Mouse (Mus musculus) gastrocnemius, adult 2 months (tissue): ENCODE measurements around the gene Csf1. TPM values are rescaled to one million over a fixed set of nuclear protein-coding genes. Genes with fewer than 3 reads are reported as not detected.

ENCODE experiments used
- DNase-seq: peaks from one replicate; pipeline ENCODE4 v3.0.0; 2022
- H3K27ac ChIP-seq: fragments of 200-600 bp; 2 replicates; pipeline ENCODE4 v1.8.1; 2022; ENCODE audit warnings: mild to moderate bottlenecking
- H3K4me3 ChIP-seq: fragments of 200-600 bp; 2 replicates; pipeline ENCODE4 v1.8.1; 2022; ENCODE audit warnings: mild to moderate bottlenecking, moderate library complexity
- CTCF ChIP-seq: fragments of 200-600 bp; IDR thresholded peaks from 2 replicates; pipeline ENCODE4 v1.8.1; 2022; ENCODE audit warnings: antibody characterized with exemption, mild to moderate bottlenecking, moderate library complexity
- intact Hi-C: fragments of 180-260 bp; cut with DNase I; formaldehyde crosslinking; loops from one replicate; pipeline ENCODE4 v1.15.1; 2025
- total RNA-seq, 2 experiments: library from RNA; stranded (reverse); gene quantifications; 2 replicates each; pipeline ENCODE4 v1.2.3; 2021

The Csf1 gene
- total RNA-seq, 2 experiments from 2014 or later = 7.9 to 8.5 TPM

DNA sequence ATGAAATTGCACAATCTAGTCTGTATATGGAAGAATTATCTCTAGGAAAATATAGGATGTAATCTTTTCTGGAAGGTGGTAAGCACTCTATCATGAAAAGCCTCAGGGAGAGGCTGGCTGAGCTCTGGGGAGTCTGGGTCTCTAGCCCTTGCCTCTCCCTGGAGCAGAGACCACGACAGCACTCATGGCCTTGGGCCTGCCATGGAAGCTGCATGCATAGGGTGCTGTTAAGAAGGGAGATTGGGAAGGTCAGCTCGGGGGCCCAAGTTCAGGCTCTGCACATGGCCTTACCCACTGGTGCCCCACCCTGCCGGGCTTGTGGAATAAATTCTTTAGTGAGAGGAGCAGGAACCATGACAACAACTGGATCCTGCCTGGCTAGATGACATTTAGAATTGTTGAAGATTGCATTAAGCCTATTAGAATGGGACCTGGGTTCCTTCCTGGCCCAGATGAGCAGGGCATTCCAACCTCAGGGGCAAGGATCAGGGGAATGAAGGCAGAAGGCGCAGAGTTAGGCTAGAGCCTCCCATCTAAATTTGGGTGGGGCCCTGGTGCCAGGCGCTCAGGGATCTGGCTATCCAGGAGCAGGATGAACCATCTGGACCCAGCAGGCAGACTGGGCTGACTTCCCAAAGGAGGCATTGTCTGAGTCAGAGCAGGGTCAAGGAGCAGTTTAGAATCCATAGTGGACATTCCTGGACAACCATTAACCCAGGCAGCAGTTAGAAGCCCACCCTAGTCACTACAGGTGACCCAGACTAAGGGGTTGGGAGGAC, 4.4 kb downstream of the Csf1 start:
- intact Hi-C loops = loop anchor here (2.0 kb wide), 2 partner anchors 59 to 107 kb away; partner anchors contain the start of gene Ahcyl1
- peak overlapping the region; percentile 98 for H3K4me3 ChIP-seq
- DNase-seq = peak; percentile 12
- no peak for TF ChIP-seq CTCF
- peak overlapping the region; percentile 97 for H3K27ac ChIP-seq

DNA sequence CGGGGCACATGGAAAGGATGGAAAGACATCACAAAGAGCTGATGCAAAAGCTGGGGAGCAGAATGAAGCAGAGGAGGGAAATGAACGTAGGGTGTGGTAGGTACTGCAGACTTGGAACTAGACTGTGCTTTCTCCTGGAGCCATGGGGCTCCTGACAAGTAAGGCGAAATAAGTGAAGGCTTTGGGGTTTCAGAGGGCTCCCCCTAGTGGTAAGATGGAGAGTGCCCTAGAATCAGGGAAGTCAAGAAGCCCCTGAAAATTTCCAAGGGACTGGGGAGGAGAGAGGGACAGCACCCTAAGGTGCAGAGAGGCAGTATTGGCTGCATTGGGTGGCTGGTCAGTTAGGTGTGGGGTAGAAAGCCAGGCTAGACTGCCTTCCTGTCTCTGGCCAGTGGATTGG, 5.6 kb downstream of the Csf1 start:
- intact Hi-C loops = loop anchor here (2.0 kb wide), 1 partner anchor 58 kb away; the partner anchor contains the start of gene Ahcyl1

DNA sequence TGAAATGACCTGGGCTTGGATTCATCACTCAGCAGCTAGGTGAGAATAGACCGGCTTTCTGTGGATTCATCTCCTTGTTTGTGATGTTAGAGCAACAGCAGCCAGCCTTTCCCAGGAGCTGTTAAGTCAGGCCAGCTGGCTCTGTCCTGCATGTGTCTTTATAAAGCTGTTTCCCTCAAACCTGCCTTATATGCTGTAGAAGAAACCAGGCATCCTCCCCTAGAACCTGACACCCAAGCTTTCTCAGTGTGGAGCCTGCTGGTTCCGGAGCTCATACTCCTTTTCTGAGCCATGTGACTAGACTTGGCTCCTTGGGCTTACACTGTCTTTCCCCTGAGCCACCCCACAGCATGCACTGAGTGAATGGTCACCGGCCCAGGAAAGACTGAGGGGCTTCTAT, 8.7 kb downstream of the Csf1 start:
- peak overlapping the region; percentile 34 for H3K4me3 ChIP-seq
- no peak for DNase-seq
- H3K27ac ChIP-seq = peak overlapping the region; percentile 70
- intact Hi-C loops = no loop called here
- no peak for TF ChIP-seq CTCF

More for the DNA sequence above, 5.6 kb downstream of the Csf1 start:
- Histone ChIP-seq H3K27ac (peak overlapping the region; percentile 8; the same call in 1 of the 2 replicates), H3K4me3 (no peak overlapping the region)
- peak; percentile 96 for TF ChIP-seq CTCF
- peak; percentile 62 for DNase-seq

DNA sequence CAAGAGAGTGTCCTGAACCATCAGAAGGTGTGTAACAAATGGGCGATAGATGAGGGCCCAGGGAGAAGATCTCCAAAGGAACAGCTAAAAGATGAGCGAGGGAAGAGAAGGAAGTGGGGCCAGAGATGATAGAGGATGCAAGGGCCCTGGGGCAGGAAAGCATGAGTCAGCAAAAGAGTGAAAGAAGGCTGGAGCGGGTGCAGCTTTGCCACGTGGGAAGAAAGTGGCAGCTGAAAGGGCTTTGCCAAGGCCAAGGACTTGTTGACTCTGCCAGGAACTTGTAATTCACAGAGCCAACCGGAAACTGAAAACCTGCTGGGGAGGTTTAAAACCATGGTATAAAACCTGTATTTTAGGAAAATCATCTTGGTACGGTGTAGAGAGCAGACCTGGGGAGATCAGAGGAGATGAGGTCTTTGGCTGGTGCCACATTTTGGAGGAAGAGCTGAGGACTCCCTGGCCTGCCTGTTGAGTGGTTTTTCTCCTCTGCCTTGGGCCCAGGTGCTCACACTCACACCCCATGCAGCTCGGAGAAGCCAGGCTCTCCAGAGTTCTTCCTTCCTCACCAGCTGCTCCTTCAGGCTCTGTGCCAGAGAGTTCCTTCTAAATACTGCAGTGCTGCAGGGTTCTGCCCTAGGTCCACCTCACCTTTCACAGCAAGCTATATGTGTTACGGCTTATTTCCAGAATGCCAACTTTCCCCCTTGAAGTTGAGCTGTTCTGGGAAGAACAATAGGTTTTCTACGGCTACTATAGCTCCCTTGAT, 9.3 kb downstream of the Csf1 start:
- no peak for TF ChIP-seq CTCF
- intact Hi-C loops = no loop called here
- peak; percentile 55 for DNase-seq
- Histone ChIP-seq H3K27ac (peak overlapping the region; percentile 70), H3K4me3 (peak overlapping the region; percentile 34)

DNA sequence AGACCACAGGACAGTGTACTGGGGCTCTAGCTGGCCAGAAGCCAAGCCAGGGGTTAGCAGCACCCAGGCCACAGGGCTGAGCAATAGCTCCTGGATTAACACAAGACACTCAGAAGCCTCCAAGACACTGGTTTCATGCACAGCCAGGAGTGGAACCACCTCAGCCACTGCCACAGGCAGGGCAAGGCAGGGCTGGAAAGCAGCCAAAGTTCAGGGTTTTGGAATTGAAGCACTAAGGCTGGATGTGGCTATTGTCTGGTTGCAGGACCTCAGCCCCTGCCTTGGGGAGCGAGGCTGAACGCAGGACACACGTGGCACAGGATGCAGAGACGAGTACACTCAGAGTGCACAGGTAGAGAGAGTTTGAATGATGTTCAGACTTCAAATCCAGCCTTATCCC, 10.8 kb downstream of the Csf1 start:
- Histone ChIP-seq H3K27ac (no peak overlapping the region), H3K4me3 (no peak overlapping the region)
- no peak for TF ChIP-seq CTCF
- DNase-seq = no peak
- intact Hi-C loops = no loop called here

DNA sequence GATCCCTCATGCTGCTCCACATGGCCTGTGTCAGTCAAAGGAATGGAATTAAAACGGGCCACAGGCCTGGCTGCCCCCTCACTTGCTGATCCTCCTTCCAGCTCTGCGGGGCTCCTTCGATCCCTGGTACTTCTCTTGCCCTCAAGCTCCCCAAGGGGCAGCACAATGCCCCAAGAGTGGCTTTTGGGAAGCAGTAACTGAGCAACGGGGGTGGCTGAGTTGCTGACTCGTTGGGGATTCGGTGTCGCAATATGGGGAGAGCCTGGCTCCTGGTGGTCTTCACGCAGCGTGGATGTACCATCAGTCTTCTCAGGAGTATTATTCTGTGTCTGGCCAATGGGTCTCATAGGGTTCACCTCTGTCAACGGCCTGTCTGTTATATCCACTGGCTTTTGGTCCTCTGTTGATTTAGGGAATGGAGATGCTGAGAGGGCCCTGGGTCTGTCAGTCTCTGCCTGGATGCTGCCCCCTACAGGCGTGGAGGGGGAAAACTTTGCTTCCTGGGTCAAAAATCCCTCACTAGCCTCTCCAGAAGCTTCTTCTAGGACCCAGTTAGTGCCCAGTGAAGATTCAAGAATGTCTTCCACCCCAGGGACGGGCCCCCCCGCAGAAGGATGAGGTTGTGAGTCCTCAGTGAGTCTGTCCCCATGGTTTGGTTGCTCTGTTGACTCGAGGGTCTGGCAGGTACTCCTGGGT, 11.9 kb downstream of the Csf1 start:
- Histone ChIP-seq H3K27ac (no peak overlapping the region), H3K4me3 (no peak overlapping the region)
- TF ChIP-seq CTCF = peak; percentile 49
- no peak for DNase-seq
- intact Hi-C loops = no loop called here

DNA sequence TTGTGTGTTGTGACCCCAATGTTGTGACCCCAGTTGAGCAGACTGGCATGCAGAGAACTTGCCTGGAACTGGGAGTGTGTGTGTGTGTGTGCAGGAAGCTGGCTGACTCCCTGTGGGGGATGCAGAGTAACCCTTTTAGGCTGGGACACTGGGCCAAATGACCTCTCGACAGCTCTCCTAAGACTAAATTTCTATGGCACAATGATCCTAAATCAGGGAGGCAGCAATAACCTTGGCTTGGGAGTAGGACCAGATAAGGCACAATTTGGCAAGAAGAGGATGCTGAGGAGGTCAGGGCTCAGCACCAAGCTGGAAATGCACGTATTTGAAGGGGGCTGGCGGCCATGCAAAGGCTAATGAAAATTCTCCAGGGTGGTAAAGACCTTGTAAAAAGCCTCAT, 14.2 kb downstream of the Csf1 start:
- intact Hi-C loops = no loop called here
- Histone ChIP-seq H3K27ac (no peak overlapping the region), H3K4me3 (no peak overlapping the region)
- no peak for DNase-seq
- TF ChIP-seq CTCF = no peak

DNA sequence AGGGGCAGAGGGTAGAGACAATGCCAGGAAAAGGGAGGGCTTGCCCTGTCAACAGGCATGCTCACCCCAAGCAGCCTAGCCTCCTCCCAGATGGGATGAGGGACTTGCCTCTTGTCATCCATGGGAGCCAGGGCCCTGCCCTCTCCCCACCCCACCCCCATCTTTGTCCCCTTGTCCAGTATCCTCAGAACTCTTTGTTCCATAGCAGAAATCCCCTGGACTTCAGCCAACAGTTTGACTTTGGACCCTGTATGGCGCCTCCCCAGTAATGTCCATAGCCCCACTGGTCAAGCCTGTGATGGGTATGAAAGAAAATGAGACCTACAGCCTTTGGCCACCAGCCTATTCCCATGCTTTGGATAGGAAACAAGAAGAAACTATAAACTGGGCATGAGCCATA, 16.6 kb downstream of the Csf1 start:
- no peak for DNase-seq
- intact Hi-C loops = no loop called here
- TF ChIP-seq CTCF = no peak
- H3K27ac ChIP-seq = peak overlapping the region; percentile 74
- H3K4me3 ChIP-seq = no peak overlapping the region

DNA sequence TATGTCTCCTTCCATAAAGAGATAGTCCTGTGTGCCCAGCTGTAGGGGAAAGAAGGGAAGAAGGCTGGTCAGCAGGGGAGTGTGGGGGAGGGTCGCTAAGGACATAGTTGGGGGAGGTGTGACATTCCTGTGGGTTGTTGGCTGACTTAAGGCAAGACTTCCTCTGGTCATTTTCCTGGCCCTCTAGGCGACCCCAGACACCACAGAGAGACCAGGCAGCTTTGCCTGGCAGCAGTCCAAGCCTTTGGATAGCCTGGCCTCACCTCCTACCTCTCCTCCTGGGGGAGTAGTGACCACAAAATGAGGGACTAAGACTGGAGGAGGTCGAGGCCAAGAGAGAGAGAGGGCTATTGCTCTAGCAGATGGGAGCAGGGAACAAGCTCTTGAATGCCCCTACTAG, 17.2 kb downstream of the Csf1 start:
- DNase-seq = no peak
- Histone ChIP-seq H3K4me3 (no peak overlapping the region), H3K27ac (peak overlapping the region; percentile 74)
- no peak for TF ChIP-seq CTCF
- intact Hi-C loops = no loop called here

DNA sequence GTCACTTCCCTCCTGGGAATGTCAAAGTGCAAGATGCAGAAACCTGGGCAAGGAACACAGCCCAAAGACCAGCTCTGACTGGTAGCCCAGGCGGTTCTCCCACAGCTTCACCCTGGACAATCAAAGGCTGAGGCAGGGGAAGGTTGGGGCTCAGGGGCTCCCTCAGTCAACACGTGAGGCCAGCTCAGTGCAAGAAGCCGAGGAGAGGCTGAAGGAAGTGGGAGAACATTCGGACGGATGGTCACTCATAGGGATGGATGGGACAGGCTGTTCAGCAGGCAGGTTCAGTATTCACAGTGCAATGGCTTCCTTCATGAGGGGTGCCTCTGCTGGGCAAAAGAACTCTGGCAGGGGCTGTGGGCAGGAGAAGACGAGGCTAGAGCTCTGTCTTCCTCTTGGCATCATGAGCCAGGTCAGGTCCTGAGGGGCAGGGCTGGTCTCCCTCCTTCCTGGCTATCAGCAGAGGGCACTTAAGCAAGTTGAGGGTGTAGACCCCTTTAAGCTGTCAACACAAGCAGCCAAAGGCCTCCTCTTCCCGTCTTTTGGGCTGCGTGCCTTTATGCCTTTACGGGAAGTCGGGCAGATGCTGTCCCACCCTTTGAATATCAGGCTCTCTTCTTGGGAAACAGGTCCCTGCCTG, 18.1 kb downstream of the Csf1 start:
- no peak overlapping the region for H3K4me3 ChIP-seq
- intact Hi-C loops = no loop called here
- no peak for TF ChIP-seq CTCF
- peak overlapping the region; percentile 74 for H3K27ac ChIP-seq
- DNase-seq = no peak

DNA sequence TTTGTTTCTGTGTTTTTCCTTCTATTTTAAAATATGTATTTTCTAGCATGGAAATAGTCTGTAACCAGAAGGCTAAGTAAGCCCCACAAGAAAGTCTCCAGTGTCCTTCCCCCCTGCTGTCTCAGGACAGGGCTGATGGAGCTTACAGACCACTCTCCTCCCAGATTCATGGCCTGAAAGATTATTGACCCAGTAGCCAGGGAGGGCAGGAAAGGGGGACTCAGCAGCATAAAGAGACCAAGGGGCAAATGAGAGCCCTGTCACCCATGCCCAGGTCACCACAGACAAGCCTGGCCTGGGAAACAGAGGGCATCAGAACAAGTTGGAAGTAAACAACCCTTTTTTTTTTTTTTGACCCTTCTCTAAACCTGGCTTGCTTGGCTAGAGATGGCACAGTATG, 18.9 kb downstream of the Csf1 start:
- no peak overlapping the region for H3K4me3 ChIP-seq
- TF ChIP-seq CTCF = no peak
- DNase-seq = no peak
- intact Hi-C loops = no loop called here
- H3K27ac ChIP-seq = peak overlapping the region; percentile 74

DNA sequence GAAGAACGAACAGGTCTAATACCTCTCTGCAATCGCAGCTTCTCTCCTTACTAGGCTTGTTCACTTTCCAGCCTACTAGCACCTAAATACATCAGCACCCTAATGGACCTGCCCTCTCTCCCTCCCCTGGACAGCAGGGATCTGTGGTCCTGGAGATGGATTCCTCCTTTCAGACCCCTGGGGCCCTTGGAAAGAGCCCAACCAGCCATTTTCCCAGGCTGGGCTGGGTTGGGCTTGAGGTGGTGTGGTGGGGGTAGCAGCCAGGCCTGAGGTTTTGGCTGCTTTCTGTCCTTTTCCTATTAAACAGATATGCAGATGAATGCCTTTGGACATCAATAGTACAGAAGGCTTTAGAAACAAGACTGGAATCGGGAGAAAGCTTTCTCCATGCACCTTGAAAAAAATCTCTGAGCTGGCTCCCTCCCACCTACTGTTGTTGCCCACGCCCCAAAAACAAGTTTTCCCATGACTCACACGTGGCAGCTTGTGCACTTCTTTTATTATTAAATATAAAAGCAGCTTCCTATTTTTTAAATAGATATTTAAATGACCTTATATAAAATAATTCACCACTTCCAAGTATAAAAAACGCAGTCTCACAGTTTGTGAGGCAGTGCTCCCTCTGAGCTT, 19.6 kb downstream of the Csf1 start:
- intact Hi-C loops = no loop called here
- no peak for TF ChIP-seq CTCF
- DNase-seq = peak; percentile 80
- Histone ChIP-seq H3K4me3 (no peak overlapping the region), H3K27ac (peak overlapping the region; percentile 74)
